Mouse (Mus musculus): ENCODE results near the gene Zfp369. TPM values are rescaled to one million over a fixed set of nuclear protein-coding genes. Genes with fewer than 3 reads are reported as not detected.

Gene Zfp369
- polyA plus RNA-seq, 1 experiment from 2014 or later, result 5.6 TPM

DNA sequence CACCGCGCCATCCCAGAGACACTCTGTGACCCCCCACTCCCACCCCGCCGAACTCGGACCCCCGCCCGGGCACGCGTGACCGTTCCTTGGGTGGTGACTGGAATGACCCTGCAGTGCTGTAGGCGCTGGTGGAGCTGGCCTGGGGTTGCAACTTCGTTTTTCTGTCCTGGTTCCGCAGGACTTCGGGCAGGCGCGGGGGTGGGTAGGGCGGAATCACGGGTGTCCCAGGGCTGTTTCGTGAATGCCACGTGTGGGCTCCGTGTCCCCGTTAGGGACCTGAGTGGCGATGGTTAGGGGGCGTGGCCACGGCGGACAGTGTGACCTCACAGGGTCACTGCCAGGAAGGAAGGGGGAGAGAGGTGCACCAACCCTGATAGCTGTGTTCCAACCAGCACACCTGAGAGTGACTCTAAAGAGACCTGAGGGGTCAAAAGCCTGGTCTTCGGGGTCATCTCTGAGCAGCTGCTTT is 36.3 kb upstream of the Zfp369 start:
- Histone ChIP-seq H3K27ac (ENCODE audit: low read depth, low read length) (no peak overlapping the region), H3K9ac (ENCODE audit: low read depth, low read length) (peak overlapping the region; percentile 66; the same call in 1 of the 2 replicates), H3K36me3 (ENCODE audit: control insufficient read depth, insufficient read depth) (no peaks in the 10 kb centered on the region), H3K4me3 (ENCODE audit: low read depth, low read length) (peak overlapping the region; percentile 87), H3K27me3 (replicated peaks; ENCODE audit: control insufficient read depth, insufficient read depth, low read length) (no peaks in the 10 kb centered on the region), H3K4me1 (replicated peaks; ENCODE audit: control insufficient read depth, insufficient read depth, low read length) (0 out of 2 replicates have a peak, but pooled peaks cover 10% of the 10 kb centered on the region), H3K9me3 (ENCODE audit: control insufficient read depth) (no peaks in the 10 kb centered on the region), H3K4me2 (replicated peaks; ENCODE audit: low read depth) (peak overlapping the region; percentile 98)
- no peak for ATAC-seq
- TF ChIP-seq CTCF (IDR thresholded peaks at IDR 0.05; ENCODE audit: low read depth), result no peak
- 28% methylated on average over 25 of the region's 27 CpGs for WGBS

DNA sequence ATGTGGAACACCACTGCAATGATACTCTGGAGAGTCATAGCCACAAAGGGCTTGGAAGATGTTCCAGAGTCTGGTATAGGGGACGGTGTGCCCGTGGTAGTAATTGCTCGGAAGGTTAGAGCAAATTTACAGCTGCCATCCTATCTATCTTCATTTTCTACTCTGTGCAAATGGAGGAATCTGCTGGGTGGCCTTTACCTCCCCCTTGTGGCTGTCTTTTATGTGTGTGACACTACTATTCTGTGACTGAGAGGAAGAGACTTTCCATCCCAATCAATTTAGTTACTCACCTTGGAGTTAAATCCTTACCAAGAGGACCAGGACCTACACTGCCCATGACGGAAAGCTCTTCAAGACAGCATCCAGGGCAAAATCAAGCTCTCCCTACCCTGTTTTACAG is 35.3 kb upstream of the Zfp369 start:
- no peak overlapping the region for H3K9ac ChIP-seq (ENCODE audit: low read depth, low read length)
- no peak overlapping the region for H3K4me2 ChIP-seq (replicated peaks; ENCODE audit: low read depth)
- no peak overlapping the region for H3K27ac ChIP-seq (ENCODE audit: low read depth, low read length)
- 87% methylated on average over 4 of the region's 4 CpGs for WGBS
- TF ChIP-seq CTCF (IDR thresholded peaks at IDR 0.05; ENCODE audit: low read depth), result peak; percentile 67
- H3K27me3 ChIP-seq (replicated peaks; ENCODE audit: control insufficient read depth, insufficient read depth, low read length), result no peaks in the 10 kb centered on the region
- no peak overlapping the region for H3K4me3 ChIP-seq (ENCODE audit: low read depth, low read length)
- H3K4me1 ChIP-seq (replicated peaks; ENCODE audit: control insufficient read depth, insufficient read depth, low read length), result 0 out of 2 replicates have a peak, but pooled peaks cover 10% of the 10 kb centered on the region
- no peak for ATAC-seq
- 0 out of 2 replicates have a peak, but pooled peaks cover 3% of the 10 kb centered on the region for H3K9me3 ChIP-seq (ENCODE audit: control insufficient read depth)
- no peaks in the 10 kb centered on the region for H3K36me3 ChIP-seq (ENCODE audit: control insufficient read depth, insufficient read depth)

DNA sequence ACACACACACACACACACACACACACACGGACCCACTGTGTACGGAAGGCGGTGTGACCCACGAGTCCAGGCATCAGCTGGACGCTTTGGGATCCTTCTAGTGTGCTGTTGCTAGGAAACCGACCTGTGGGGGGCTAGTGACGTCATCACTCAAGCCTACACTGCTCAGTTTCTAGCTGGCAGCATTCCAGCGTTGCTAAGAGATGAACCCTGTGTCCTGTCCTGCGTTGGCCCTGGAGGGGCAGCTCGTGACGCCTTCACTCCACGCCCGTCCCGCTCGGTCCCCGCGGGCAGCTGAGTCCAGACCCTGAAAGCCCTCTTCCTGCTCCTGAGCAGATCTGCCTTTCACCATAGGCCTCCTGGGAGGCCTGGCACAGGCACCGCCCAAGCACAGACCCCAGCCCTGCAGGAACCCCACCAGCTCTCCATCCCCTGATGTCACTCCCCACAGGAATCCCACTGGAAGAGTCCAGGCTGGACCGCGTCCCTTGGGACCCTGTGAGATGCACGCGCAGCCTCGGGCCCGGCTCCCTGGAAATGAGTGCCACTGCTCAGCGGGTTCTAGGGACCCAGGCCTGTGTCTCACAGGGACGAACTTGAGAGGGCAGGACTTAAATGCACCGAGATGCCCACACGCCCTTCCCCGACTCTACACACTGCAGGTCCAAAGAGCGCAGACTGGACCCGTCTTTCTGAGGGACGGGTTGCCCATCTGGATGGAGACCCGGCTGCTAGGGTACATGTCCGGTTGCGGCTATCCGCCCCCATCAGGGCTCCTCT is 20.2 kb upstream of the Zfp369 start:
- Histone ChIP-seq H3K9ac (ENCODE audit: low read depth, low read length) (no peak overlapping the region), H3K4me1 (replicated peaks; ENCODE audit: control insufficient read depth, insufficient read depth, low read length) (no peaks in the 10 kb centered on the region), H3K9me3 (ENCODE audit: control insufficient read depth) (peaks cover 28% of the 10 kb centered on the region), H3K4me2 (replicated peaks; ENCODE audit: low read depth) (peak overlapping the region; percentile 48), H3K27ac (ENCODE audit: low read depth, low read length) (no peak overlapping the region), H3K27me3 (replicated peaks; ENCODE audit: control insufficient read depth, insufficient read depth, low read length) (no peaks in the 10 kb centered on the region), H3K4me3 (ENCODE audit: low read depth, low read length) (peak overlapping the region; percentile 14; the same call in 1 of the 2 replicates), H3K36me3 (ENCODE audit: control insufficient read depth, insufficient read depth) (0 out of 2 replicates have a peak, but pooled peaks cover 5% of the 10 kb centered on the region)
- ATAC-seq, result peak; percentile 36
- TF ChIP-seq CTCF (IDR thresholded peaks at IDR 0.05; ENCODE audit: low read depth), result no peak
- WGBS, result 24% methylated on average over 36 of the region's 36 CpGs

DNA sequence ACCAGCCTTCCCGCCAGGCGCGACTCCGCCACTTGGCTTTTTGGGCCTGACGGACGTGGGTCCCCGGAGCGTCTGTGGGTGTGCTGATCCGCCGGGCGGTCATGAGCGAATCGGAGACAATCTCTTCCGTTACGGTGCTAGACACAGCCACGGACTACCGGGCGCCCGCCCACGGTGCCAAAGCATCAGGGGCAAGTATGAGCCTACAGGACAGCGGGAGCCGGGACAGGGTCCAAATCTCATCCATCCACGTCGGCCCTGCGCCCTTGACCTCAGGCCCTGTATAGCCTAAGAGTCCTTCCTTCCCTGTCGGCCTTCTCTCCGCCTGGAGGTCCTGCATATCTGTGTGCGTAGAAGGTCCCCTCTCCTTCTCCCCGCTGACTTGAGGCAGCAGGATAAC is 19.4 kb upstream of the Zfp369 start, which contains the start of gene Gm10775:
Gene Gm10775, plus strand, starts transcription at position 301 of the 400 bp plus-strand sequence.
- Histone ChIP-seq H3K9ac (ENCODE audit: low read depth, low read length) (no peak within 1 kb of the TSS), H3K27me3 (replicated peaks; ENCODE audit: control insufficient read depth, insufficient read depth, low read length) (no peaks in the 10 kb centered on the region), H3K27ac (ENCODE audit: low read depth, low read length) (no peak within 1 kb of the TSS), H3K4me2 (replicated peaks; ENCODE audit: low read depth) (peak within 1 kb of the TSS; percentile 48), H3K9me3 (ENCODE audit: control insufficient read depth) (peaks cover 28% of the 10 kb centered on the region), H3K4me3 (ENCODE audit: low read depth, low read length) (peak within 1 kb of the TSS; percentile 14; the same call in 1 of the 2 replicates), H3K36me3 (ENCODE audit: control insufficient read depth, insufficient read depth) (0 out of 2 replicates have a peak, but pooled peaks cover 5% of the 10 kb centered on the region), H3K4me1 (replicated peaks; ENCODE audit: control insufficient read depth, insufficient read depth, low read length) (no peaks in the 10 kb centered on the region)
- no peak for ATAC-seq
- TF ChIP-seq CTCF (IDR thresholded peaks at IDR 0.05; ENCODE audit: low read depth), result no peak
- 42% methylated on average over 29 of the region's 29 CpGs for WGBS

DNA sequence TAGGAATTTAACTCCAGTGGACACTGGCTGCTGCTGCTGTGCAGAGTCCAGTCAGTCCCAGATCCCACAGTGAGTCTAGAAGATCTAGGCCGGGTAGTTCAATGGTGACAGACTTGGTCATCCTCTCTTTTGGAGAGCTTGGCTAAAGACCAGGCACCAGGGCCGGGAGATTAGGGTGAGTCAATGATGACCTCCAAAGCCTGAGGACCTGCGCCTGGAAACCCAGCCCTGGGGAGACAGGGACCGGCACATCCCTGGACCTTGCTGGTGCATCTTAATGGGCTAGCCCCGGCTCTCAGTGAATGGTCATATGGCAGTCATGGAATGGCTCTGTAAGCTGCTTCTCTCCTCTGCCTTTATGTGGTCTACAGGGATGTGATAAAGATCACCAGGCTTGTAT is 16.5 kb upstream of the Zfp369 start:
- ATAC-seq, result no peak
- Histone ChIP-seq H3K9me3 (ENCODE audit: control insufficient read depth) (peaks cover 30% of the 10 kb centered on the region), H3K9ac (ENCODE audit: low read depth, low read length) (no peak overlapping the region), H3K4me1 (replicated peaks; ENCODE audit: control insufficient read depth, insufficient read depth, low read length) (no peaks in the 10 kb centered on the region), H3K4me2 (replicated peaks; ENCODE audit: low read depth) (no peak overlapping the region), H3K27ac (ENCODE audit: low read depth, low read length) (no peak overlapping the region), H3K27me3 (replicated peaks; ENCODE audit: control insufficient read depth, insufficient read depth, low read length) (no peaks in the 10 kb centered on the region), H3K36me3 (ENCODE audit: control insufficient read depth, insufficient read depth) (0 out of 2 replicates have a peak, but pooled peaks cover 5% of the 10 kb centered on the region), H3K4me3 (ENCODE audit: low read depth, low read length) (no peak overlapping the region)
- TF ChIP-seq CTCF (IDR thresholded peaks at IDR 0.05; ENCODE audit: low read depth), result no peak
- 93% methylated on average over 5 of the region's 5 CpGs for WGBS

DNA sequence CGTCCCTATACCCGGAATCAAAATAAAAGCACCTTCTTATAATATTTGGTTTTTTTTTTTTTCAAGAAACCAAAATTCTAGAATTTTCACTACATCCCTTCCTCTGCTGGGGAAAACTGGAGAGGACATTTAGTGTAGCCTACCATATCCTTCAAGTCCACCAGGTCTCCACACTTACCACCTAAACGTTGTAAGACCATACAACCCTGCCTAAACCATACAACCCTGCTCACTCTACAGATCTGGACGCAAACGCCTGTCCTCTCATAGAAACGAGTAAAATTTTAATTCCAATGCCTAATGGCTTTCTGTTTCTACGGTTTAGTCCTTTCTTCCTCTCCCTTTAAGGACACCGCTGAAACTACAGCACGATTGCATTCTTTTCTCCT is 626 bp upstream of the Zfp369 start:
- TF ChIP-seq CTCF (IDR thresholded peaks at IDR 0.05; ENCODE audit: low read depth), result no peak
- H3K4me1 ChIP-seq (replicated peaks; ENCODE audit: control insufficient read depth, insufficient read depth, low read length), result no peaks in the 10 kb centered on the region
- H3K27ac ChIP-seq (ENCODE audit: low read depth, low read length), result peak overlapping the region; percentile 85
- peak overlapping the region; percentile 79 for H3K4me2 ChIP-seq (replicated peaks; ENCODE audit: low read depth)
- H3K9me3 ChIP-seq (ENCODE audit: control insufficient read depth), result no peaks in the 10 kb centered on the region
- no peaks in the 10 kb centered on the region for H3K27me3 ChIP-seq (replicated peaks; ENCODE audit: control insufficient read depth, insufficient read depth, low read length)
- peak overlapping the region; percentile 63 for H3K9ac ChIP-seq (ENCODE audit: low read depth, low read length)
- no peaks in the 10 kb centered on the region for H3K36me3 ChIP-seq (ENCODE audit: control insufficient read depth, insufficient read depth)
- ATAC-seq, result peak; percentile 9; the same call in 1 of the 2 replicates
- WGBS, result 9% methylated on average over 9 of the region's 9 CpGs
- H3K4me3 ChIP-seq (ENCODE audit: low read depth, low read length), result peak overlapping the region; percentile 81

Data from intestine, postnatal 0 days (tissue).